Mouse (Mus musculus) CH12.LX (cell line): ENCODE results near the gene Creb3l2.

Experiments
- CHD2 ChIP-seq: IDR thresholded peaks from 2 replicates; pipeline ENCODE4 v1.6.1; 2011; ENCODE audit warnings: low read length, improper control_type of control experiment
- CTCF ChIP-seq, 2 experiments: IDR thresholded peaks in 1 of 2; conservative IDR thresholded peaks in 1 of 2; 2 replicates each; pipeline ENCODE4 v1.5.1; 2011 to 2012; ENCODE audit warnings: low read depth in 2 of 2, low read length in 2 of 2, improper control_type of control experiment in 1 of 2, inconsistent platforms in 1 of 2, mild to moderate bottlenecking in 1 of 2, moderate library complexity in 1 of 2
- E2F4 ChIP-seq: IDR thresholded peaks from 2 replicates; pipeline ENCODE4 v1.6.1; 2011; ENCODE audit warnings: low read depth, low read length, improper control_type of control experiment; ENCODE audit not compliant: insufficient replicate concordance
- EP300 ChIP-seq: IDR thresholded peaks from 2 replicates; pipeline ENCODE4 v1.6.1; 2011; ENCODE audit warnings: low read length, improper control_type of control experiment
- ETS1 ChIP-seq: conservative IDR thresholded peaks from 2 replicates; pipeline ENCODE4 v1.6.1; 2012; ENCODE audit warnings: low read depth, mild to moderate bottlenecking, inconsistent platforms, low read length, improper control_type of control experiment, moderate library complexity
- HCFC1 ChIP-seq: IDR thresholded peaks from 2 replicates; pipeline ENCODE4 v1.6.1; 2012; ENCODE audit warnings: low read depth, mild to moderate bottlenecking, inconsistent platforms, low read length, improper control_type of control experiment
- JUN ChIP-seq: IDR thresholded peaks from 2 replicates; pipeline ENCODE4 v1.6.1; 2011; ENCODE audit warnings: low read depth, mild to moderate bottlenecking, low read length, improper control_type of control experiment, moderate library complexity; ENCODE audit not compliant: insufficient read depth
- JUND ChIP-seq: conservative IDR thresholded peaks from 2 replicates; pipeline ENCODE4 v1.6.1; 2011; ENCODE audit warnings: low read depth, low read length, improper control_type of control experiment
- KAT2A ChIP-seq: IDR thresholded peaks from 2 replicates; pipeline ENCODE4 v1.6.1; 2012; ENCODE audit warnings: low read length, improper control_type of control experiment, inconsistent platforms; ENCODE audit not compliant: insufficient replicate concordance
- POLR2A ChIP-seq: IDR thresholded peaks from 2 replicates; pipeline ENCODE4 v1.6.1; 2011; ENCODE audit warnings: low read depth, mild to moderate bottlenecking, improper control_type of control experiment, low read length
- RCOR1 ChIP-seq: conservative IDR thresholded peaks from 2 replicates; pipeline ENCODE4 v1.6.1; 2012; ENCODE audit warnings: low read depth, mild to moderate bottlenecking, inconsistent platforms, low read length, improper control_type of control experiment
- ZKSCAN1 ChIP-seq: IDR thresholded peaks from 2 replicates; pipeline ENCODE4 v1.6.1; 2012; ENCODE audit warnings: low read depth, inconsistent platforms, low read length, improper control_type of control experiment, borderline replicate concordance
- ZMIZ1 ChIP-seq: IDR thresholded peaks from 2 replicates; pipeline ENCODE4 v1.6.1; 2012; ENCODE audit warnings: low read depth, mild to moderate bottlenecking, inconsistent platforms, low read length, improper control_type of control experiment

- TF ChIP-seq POLR2A (no peak), JUN (no peak), HCFC1 (no peak), CTCF (conservative IDR thresholded peaks at IDR 0.05 in 1 of 2, IDR thresholded peaks at IDR 0.05 in 1 of 2; ENCODE audit: low read depth in 2 of 2, low read length in 2 of 2) (no peak), ETS1 (no peak), EP300 (no peak), CHD2 (no peak), KAT2A (no peak), ZMIZ1 (no peak), JUND (no peak), E2F4 (no peak), RCOR1 (no peak), ZKSCAN1 (no peak)
These were observed 135.3 kb downstream of the Creb3l2 start for GRCm38 (mm10) chr6:37306616-37307015.
